Mouse (Mus musculus) heart, postnatal 4 days (tissue): Measurements from ENCODE around the gene Scg5. TPM values are rescaled to one million over a fixed set of nuclear protein-coding genes. Genes with fewer than 3 reads are reported as not detected.

Source experiments
- DNase-seq: peaks from one replicate; pipeline ENCODE4 v3.0.0; 2021
- total RNA-seq, 2 experiments: library from RNA; stranded (reverse); gene quantifications; 2 replicates each; pipeline ENCODE4 v1.2.3; 2021

The Scg5 gene
- total RNA-seq, 2 experiments from 2014 or later: 0.45 TPM

- DNase-seq: no peak
Measured at GRCm38 (mm10) chr2:113749309-113749708, 79.6 kb downstream of the Scg5 start.

GRCm38 (mm10) chr2:113728581-113728980 lies 100.3 kb downstream of the Scg5 start:
- DNase-seq: no peak

Other genes with a start within 250 kb of the Scg5 start
- gene Grem1, start 70.5 kb downstream of the Scg5 start, total RNA-seq: not detected
- gene Arhgap11a, start 19.5 kb upstream of the Scg5 start, total RNA-seq: 10 to 100 TPM; 40.9 to 44.8 TPM
- not detected for gene Gjd2, start 184.5 kb upstream of the Scg5 start, total RNA-seq
- gene Actc1, start 224.4 kb upstream of the Scg5 start, total RNA-seq: over 10,000 TPM; 17,542 to 18,879 TPM